Mouse (Mus musculus): ENCODE data around the gene Scn5a. TPM values are rescaled to one million over a fixed set of nuclear protein-coding genes. Genes with fewer than 3 reads are reported as not detected.

Gene Scn5a
- polyA plus RNA-seq, 1 experiment = 0.21 TPM

GRCm38 (mm10) chr9:119540726-119541125 is 38.1 kb downstream of the Scn5a start:
- Histone ChIP-seq H3K4me3 (replicated peaks; ENCODE audit: insufficient read depth, low read depth, low read length) (no peak overlapping the region), H3K4me1 (ENCODE audit: control insufficient read depth, insufficient read depth, low read length) (peaks cover 7% of the 10 kb centered on the region), H3K27me3 (ENCODE audit: control insufficient read depth, insufficient read depth, low read length) (no peaks in the 10 kb centered on the region), H3K27ac (ENCODE audit: insufficient read depth, low read length) (no peak overlapping the region)
- WGBS = 48% methylated on average over 9 of the region's 9 CpGs
- DNase-seq = no peak
- TF ChIP-seq POLR2A (IDR thresholded peaks at IDR 0.05; ENCODE audit: borderline replicate concordance, insufficient read depth, low read length) (no peak), CTCF (IDR thresholded peaks at IDR 0.05; ENCODE audit: borderline replicate concordance, insufficient read depth, low read depth, low read length) (no peak)

- Histone ChIP-seq H3K4me3 (replicated peaks; ENCODE audit: insufficient read depth, low read depth, low read length) (no peak overlapping the region), H3K27ac (ENCODE audit: insufficient read depth, low read length) (no peak overlapping the region), H3K4me1 (ENCODE audit: control insufficient read depth, insufficient read depth, low read length) (peaks cover 7% of the 10 kb centered on the region), H3K27me3 (ENCODE audit: control insufficient read depth, insufficient read depth, low read length) (no peaks in the 10 kb centered on the region)
- WGBS = 12% methylated on average over 4 of the region's 4 CpGs
- DNase-seq = peak; percentile 18 to 28
- no peak for TF ChIP-seq CTCF (IDR thresholded peaks at IDR 0.05; ENCODE audit: borderline replicate concordance, insufficient read depth, low read depth, low read length)
- no peak for TF ChIP-seq POLR2A (IDR thresholded peaks at IDR 0.05; ENCODE audit: borderline replicate concordance, insufficient read depth, low read length)
Observed at GRCm38 (mm10) chr9:119537823-119538222, 41.0 kb downstream of the Scn5a start.

GRCm38 (mm10) chr9:119531684-119532417 is 47.0 kb downstream of the Scn5a start:
- Histone ChIP-seq H3K27me3 (ENCODE audit: control insufficient read depth, insufficient read depth, low read length) (no peaks in the 10 kb centered on the region), H3K4me3 (replicated peaks; ENCODE audit: insufficient read depth, low read depth, low read length) (no peak overlapping the region), H3K4me1 (ENCODE audit: control insufficient read depth, insufficient read depth, low read length) (no peaks in the 10 kb centered on the region), H3K27ac (ENCODE audit: insufficient read depth, low read length) (no peak overlapping the region)
- no peak for DNase-seq
- 21% methylated on average over 10 of the region's 10 CpGs for WGBS
- TF ChIP-seq POLR2A (IDR thresholded peaks at IDR 0.05; ENCODE audit: borderline replicate concordance, insufficient read depth, low read length) (no peak), CTCF (IDR thresholded peaks at IDR 0.05; ENCODE audit: borderline replicate concordance, insufficient read depth, low read depth, low read length) (no peak)

- no peak overlapping the region for H3K4me3 ChIP-seq (replicated peaks; ENCODE audit: insufficient read depth, low read depth, low read length)
- H3K4me1 ChIP-seq (ENCODE audit: control insufficient read depth, insufficient read depth, low read length) = no peaks in the 10 kb centered on the region; the same call in 1 of the 2 replicates
- no peak overlapping the region for H3K27ac ChIP-seq (ENCODE audit: insufficient read depth, low read length)
- DNase-seq = no peak
- TF ChIP-seq POLR2A (IDR thresholded peaks at IDR 0.05; ENCODE audit: borderline replicate concordance, insufficient read depth, low read length) (no peak), CTCF (IDR thresholded peaks at IDR 0.05; ENCODE audit: borderline replicate concordance, insufficient read depth, low read depth, low read length) (no peak)
- H3K27me3 ChIP-seq (ENCODE audit: control insufficient read depth, insufficient read depth, low read length) = no peaks in the 10 kb centered on the region; the same call in 1 of the 2 replicates
- WGBS = 97% methylated on average over 6 of the region's 6 CpGs
Observed at GRCm38 (mm10) chr9:119524511-119524910, 54.3 kb downstream of the Scn5a start.

- no peak overlapping the region for H3K27ac ChIP-seq (ENCODE audit: insufficient read depth, low read length)
- WGBS = 14% methylated on average over 8 of the region's 8 CpGs
- H3K4me1 ChIP-seq (ENCODE audit: control insufficient read depth, insufficient read depth, low read length) = peaks cover 4% of the 10 kb centered on the region; the same call in 1 of the 2 replicates
- no peaks in the 10 kb centered on the region; the same call in 1 of the 2 replicates for H3K27me3 ChIP-seq (ENCODE audit: control insufficient read depth, insufficient read depth, low read length)
- TF ChIP-seq CTCF (IDR thresholded peaks at IDR 0.05; ENCODE audit: borderline replicate concordance, insufficient read depth, low read depth, low read length) = no peak
- no peak for TF ChIP-seq POLR2A (IDR thresholded peaks at IDR 0.05; ENCODE audit: borderline replicate concordance, insufficient read depth, low read length)
- no peak overlapping the region for H3K4me3 ChIP-seq (replicated peaks; ENCODE audit: insufficient read depth, low read depth, low read length)
- DNase-seq = peak in 1 of 2 experiments; percentile 25
Observed at GRCm38 (mm10) chr9:119523301-119523700, 55.5 kb downstream of the Scn5a start.

- no peak overlapping the region for H3K4me3 ChIP-seq (replicated peaks; ENCODE audit: insufficient read depth, low read depth, low read length)
- H3K27me3 ChIP-seq (ENCODE audit: control insufficient read depth, insufficient read depth, low read length) = no peaks in the 10 kb centered on the region; the same call in 1 of the 2 replicates
- peaks cover 13% of the 10 kb centered on the region for H3K4me1 ChIP-seq (ENCODE audit: control insufficient read depth, insufficient read depth, low read length)
- no peak overlapping the region for H3K27ac ChIP-seq (ENCODE audit: insufficient read depth, low read length)
- WGBS = 25% methylated on average over 23 of the region's 23 CpGs
- TF ChIP-seq POLR2A (IDR thresholded peaks at IDR 0.05; ENCODE audit: borderline replicate concordance, insufficient read depth, low read length) (no peak), CTCF (IDR thresholded peaks at IDR 0.05; ENCODE audit: borderline replicate concordance, insufficient read depth, low read depth, low read length) (no peak)
- DNase-seq = peak; percentile 34 to 41
Observed at GRCm38 (mm10) chr9:119519116-119519515, 59.7 kb downstream of the Scn5a start.

- Histone ChIP-seq H3K4me1 (ENCODE audit: control insufficient read depth, insufficient read depth, low read length) (peaks cover 13% of the 10 kb centered on the region), H3K4me3 (replicated peaks; ENCODE audit: insufficient read depth, low read depth, low read length) (no peak overlapping the region), H3K27ac (ENCODE audit: insufficient read depth, low read length) (no peak overlapping the region), H3K27me3 (ENCODE audit: control insufficient read depth, insufficient read depth, low read length) (no peaks in the 10 kb centered on the region; the same call in 1 of the 2 replicates)
- DNase-seq = no peak
- TF ChIP-seq POLR2A (IDR thresholded peaks at IDR 0.05; ENCODE audit: borderline replicate concordance, insufficient read depth, low read length) = no peak
- TF ChIP-seq CTCF (IDR thresholded peaks at IDR 0.05; ENCODE audit: borderline replicate concordance, insufficient read depth, low read depth, low read length) = no peak
- WGBS = 59% methylated on average over 8 of the region's 8 CpGs
Observed at GRCm38 (mm10) chr9:119518177-119518576, 60.6 kb downstream of the Scn5a start.

GRCm38 (mm10) chr9:119517467-119517866 is 61.3 kb downstream of the Scn5a start:
- no peak for DNase-seq
- TF ChIP-seq POLR2A (IDR thresholded peaks at IDR 0.05; ENCODE audit: borderline replicate concordance, insufficient read depth, low read length) = no peak
- Histone ChIP-seq H3K27ac (ENCODE audit: insufficient read depth, low read length) (no peak overlapping the region), H3K4me1 (ENCODE audit: control insufficient read depth, insufficient read depth, low read length) (peaks cover 13% of the 10 kb centered on the region), H3K27me3 (ENCODE audit: control insufficient read depth, insufficient read depth, low read length) (no peaks in the 10 kb centered on the region; the same call in 1 of the 2 replicates), H3K4me3 (replicated peaks; ENCODE audit: insufficient read depth, low read depth, low read length) (no peak overlapping the region)
- 4% methylated on average over 20 of the region's 20 CpGs for WGBS
